Mouse (Mus musculus): ENCODE measurements around the gene Rab5a.

The Rab5a gene

GRCm38 (mm10) chr17:53543591-53544324 is 64.7 kb downstream of the Rab5a start:
- DNase-seq (ENCODE audit: low spot score in 2 of 2): peak in 1 of 2 experiments; percentile 3

- no peak for DNase-seq (ENCODE audit: low spot score in 2 of 2)
These were observed 72.6 kb downstream of the Rab5a start for GRCm38 (mm10) chr17:53551306-53552299.

GRCm38 (mm10) chr17:53554088-53554487 is 75.1 kb downstream of the Rab5a start:
- no peak for DNase-seq (ENCODE audit: low spot score in 2 of 2)

- no peak for DNase-seq (ENCODE audit: low spot score in 2 of 2)
These were observed 75.8 kb downstream of the Rab5a start for GRCm38 (mm10) chr17:53554813-53555212.

All from cerebellum, postnatal 4 days (tissue).